Mouse (Mus musculus) lung, adult 18-20 months (tissue): ENCODE data around the gene Prkaa1.

Source experiments
- DNase-seq, 2 experiments: peaks; one replicate each; pipeline ENCODE4 v3.0.0; 2022; ENCODE audit warnings: mixed read lengths in 2 of 2

Gene Prkaa1

GRCm38 (mm10) chr15:5143361-5144020, at the start of gene Prkaa1:
Prkaa1 (plus strand) TSS chr15:5143861.
- DNase-seq, result peak; percentile 67 to 71

DNA sequence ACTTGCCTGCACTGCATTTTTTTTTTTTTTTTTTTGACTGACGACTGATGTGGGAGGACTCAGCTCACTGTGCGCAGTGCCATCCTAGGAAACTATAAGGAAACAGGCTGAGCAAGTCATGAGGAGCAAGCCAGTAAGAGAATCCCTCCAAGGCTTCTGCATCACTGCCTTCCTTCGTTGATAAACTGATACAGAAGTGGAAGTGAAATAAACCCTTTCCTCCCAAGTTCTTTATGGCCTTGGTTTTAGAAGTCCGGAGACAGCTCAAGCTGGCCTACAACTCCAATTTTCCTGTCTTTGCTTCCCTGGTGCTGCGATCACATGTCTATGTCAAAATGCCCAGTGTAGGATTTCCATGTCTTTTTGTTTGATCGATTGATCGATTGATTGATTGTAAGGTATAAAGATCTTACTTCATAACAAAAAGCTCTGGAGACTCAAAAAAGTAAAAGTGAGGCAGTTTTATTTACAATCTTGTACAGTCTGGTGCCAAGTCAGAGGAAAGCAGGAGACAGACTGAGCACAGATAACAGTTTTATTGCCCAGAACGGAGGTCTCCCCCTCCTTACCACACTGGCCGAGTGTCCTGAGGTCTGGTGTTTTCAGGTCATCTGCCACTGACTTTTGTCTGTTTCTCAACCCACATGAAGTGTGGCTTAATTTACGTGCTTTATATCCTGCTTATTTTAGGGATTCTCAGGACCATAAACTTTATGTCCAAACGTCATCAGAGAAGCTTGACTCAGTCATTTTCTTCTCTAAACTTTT, 47.9 kb upstream of the Prkaa1 start:
- no peak for DNase-seq

GRCm38 (mm10) chr15:5097376-5097775, 46.3 kb upstream of the Prkaa1 start:
- no peak for DNase-seq

- no peak for DNase-seq
Measured at GRCm38 (mm10) chr15:5102312-5102711, 41.3 kb upstream of the Prkaa1 start.

- no peak for DNase-seq
Measured at GRCm38 (mm10) chr15:5105891-5106290, 37.8 kb upstream of the Prkaa1 start.

- no peak for DNase-seq
Measured at GRCm38 (mm10) chr15:5106293-5106692, 37.4 kb upstream of the Prkaa1 start.

- DNase-seq, result peak; percentile 24
Measured at GRCm38 (mm10) chr15:5107686-5108654, 35.7 kb upstream of the Prkaa1 start, which contains the start of gene Card6. Card6 (minus strand) TSS chr15:5108539.

- DNase-seq, result no peak
Measured at GRCm38 (mm10) chr15:5108655-5109040, 35.0 kb upstream of the Prkaa1 start.

GRCm38 (mm10) chr15:5112651-5113050, 31.0 kb upstream of the Prkaa1 start:
- DNase-seq, result no peak

DNA sequence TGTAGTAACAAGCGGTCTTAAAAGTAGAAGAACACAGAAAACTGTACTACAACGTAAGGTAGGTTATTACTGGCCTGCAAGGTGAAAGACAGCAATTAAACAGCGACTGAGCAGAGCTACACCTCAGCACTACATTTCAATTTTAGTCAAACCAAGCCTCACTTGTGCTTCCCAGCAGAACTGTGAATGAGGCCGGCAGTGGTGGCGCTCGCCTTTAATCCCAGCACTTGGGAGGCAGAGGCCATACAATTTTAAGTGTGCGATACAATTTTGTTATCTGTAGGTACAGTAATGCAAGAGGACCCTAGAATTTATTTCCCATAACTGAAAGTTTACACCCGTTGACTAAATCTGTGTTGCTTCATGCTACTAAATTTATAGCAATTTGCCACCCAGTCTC, 28.5 kb upstream of the Prkaa1 start:
- DNase-seq, result no peak

GRCm38 (mm10) chr15:5116270-5117030, 27.2 kb upstream of the Prkaa1 start, which contains the start of gene Rpl37:
Rpl37 (plus strand) TSS chr15:5116645.
- peak; percentile 98 to 99 for DNase-seq

DNA sequence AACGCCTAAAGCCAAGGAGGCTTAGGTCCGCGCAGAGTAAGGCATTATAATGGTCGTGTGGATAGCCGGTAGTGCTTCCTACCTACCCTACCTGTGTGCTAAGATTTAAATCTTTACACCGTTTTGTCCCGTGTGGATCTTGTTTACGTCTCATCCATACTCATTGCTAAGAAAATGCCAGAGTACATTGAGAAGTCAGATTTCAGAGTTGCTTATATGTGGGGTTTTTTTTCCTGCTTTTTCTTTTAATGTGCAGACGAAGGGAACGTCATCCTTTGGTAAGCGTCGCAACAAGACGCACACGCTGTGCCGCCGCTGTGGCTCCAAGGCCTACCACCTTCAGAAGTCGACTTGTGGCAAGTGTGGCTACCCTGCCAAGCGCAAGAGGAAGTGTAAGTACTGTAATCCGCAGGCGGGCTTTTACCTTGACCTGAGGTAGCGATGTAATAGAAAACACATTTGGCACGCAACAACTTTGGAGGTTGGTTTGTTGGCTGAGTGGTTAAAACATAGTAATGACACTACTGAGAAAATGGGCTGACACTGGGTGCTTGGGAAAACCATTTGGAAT, 26.5 kb upstream of the Prkaa1 start:
- DNase-seq, result peak in 1 of 2 experiments; percentile 23

- DNase-seq, result no peak
Measured at GRCm38 (mm10) chr15:5118626-5119025, 25.0 kb upstream of the Prkaa1 start.

- no peak for DNase-seq
Measured at GRCm38 (mm10) chr15:5119192-5119591, 24.5 kb upstream of the Prkaa1 start.

DNA sequence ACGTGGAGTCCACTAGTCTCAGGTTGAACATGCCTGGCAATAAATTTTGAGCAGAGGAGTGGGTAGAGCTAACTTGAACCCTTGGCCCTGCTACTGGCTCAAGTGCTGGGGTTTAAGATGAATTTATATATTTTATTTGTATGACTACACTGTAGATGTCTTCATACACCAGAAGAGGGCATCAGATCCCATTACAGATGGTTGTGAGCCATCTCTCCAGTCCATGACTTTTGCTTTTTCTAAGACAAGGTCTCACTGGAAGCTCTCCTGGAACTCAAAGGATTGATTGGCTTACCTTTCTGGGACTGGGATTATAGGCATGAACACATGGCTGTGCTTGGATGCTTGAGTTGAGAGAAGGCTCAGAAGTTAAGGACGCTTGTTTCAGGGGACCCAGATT, 24.0 kb upstream of the Prkaa1 start:
- no peak for DNase-seq

DNA sequence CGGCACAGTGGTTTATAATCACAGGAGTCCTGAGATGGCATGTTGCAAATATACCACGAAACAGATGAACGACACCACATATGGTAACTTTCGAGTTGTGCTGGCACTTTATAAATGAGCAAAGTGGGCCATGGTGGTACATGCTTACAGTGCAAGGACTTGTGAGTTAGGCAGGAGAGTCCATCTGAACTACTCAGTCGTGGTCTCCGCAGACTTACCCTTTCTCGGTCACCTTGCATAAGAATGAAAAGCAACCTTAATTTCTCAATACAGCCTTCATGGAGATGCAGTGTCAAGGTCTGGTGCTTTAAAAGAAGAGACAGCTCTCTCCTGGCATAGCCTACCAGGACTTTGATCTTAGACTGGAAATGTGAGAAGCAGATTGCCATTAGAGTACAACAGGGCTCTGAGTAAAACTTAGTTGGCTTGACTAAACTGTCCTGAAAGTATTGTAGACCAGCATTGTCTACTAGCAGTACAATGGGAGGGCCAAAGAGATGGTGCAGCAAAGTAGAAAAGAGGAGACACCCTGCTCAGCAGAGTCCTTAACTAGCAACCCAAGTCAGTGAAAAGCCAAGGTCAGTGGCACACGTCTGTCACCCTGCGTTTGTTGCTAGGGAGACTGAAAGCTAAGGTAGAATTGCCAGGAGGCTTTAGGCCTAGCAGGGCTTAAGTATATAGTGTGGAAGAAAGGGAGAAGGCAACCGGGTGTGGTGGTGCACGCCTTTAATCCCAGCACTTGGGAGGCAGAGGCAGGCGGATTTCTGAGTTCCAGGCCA, 21.9 kb upstream of the Prkaa1 start:
- DNase-seq, result no peak

DNA sequence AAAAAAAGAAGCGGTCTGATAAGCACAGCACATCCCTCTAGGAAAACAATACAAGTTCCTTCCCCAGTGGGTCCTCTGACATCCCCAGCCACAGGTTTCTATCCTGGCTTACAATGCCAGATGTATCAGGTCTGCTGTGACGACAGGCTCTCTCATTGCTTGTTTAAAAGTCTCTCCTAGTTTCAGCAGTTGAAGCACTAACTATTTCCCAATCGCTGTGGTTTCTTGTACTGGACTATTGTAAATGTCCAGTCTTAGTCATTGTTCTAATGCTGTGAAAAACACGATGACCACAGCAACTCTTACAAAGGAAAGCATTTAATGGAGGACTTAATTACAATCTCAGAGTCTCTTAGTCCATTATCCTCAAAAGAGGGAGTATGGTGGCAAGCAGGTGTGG, 17.2 kb upstream of the Prkaa1 start:
- DNase-seq, result no peak

DNA sequence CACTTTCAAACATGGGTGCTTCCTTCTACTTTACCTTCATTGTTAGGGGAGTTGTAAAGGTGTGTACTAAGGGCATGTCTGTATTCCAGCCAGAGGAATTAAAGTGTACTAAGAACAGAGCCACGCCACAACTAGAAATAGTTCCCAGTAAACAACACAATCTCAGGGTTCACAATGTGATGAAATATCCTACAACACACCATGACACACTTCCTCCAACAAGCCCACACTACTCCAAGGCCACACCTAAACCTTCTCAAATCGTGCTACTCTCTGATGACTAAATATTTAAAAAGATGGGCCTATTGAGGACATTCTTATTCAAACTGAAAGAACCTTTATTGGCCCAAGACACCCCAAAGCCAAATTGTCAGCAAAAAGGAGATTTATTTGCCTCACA, 16.2 kb upstream of the Prkaa1 start:
- DNase-seq, result no peak

GRCm38 (mm10) chr15:5128176-5128940, 15.3 kb upstream of the Prkaa1 start:
- no peak for DNase-seq

- no peak for DNase-seq
Measured at GRCm38 (mm10) chr15:5129111-5129805, 14.4 kb upstream of the Prkaa1 start.
